Mouse (Mus musculus) mature B cell (primary cell): Measurements from ENCODE around the gene Cdc42ep2.

Experiments
- in situ Hi-C: fragments of 300-500 bp; cut with MboI; formaldehyde crosslinking; loops from 2 replicates; pipeline ENCODE4 v1.14.3; 2019

The Cdc42ep2 gene

GRCm38 (mm10) chr19:5942581-5942980, 18.0 kb upstream of the Cdc42ep2 start:
- in situ Hi-C loops: no loop called here

- in situ Hi-C loops: no loop called here
Observed at GRCm38 (mm10) chr19:5940656-5941055, 16.0 kb upstream of the Cdc42ep2 start.

GRCm38 (mm10) chr19:5940173-5940572, 15.6 kb upstream of the Cdc42ep2 start:
- in situ Hi-C loops: no loop called here

GRCm38 (mm10) chr19:5939715-5940114, 15.1 kb upstream of the Cdc42ep2 start:
- in situ Hi-C loops: no loop called here

- in situ Hi-C loops: no loop called here
Observed at GRCm38 (mm10) chr19:5938516-5938915, 13.9 kb upstream of the Cdc42ep2 start.

GRCm38 (mm10) chr19:5937836-5938406, 13.3 kb upstream of the Cdc42ep2 start:
- in situ Hi-C loops: no loop called here

- in situ Hi-C loops: no loop called here
Observed at GRCm38 (mm10) chr19:5937095-5937835, 12.6 kb upstream of the Cdc42ep2 start.

- in situ Hi-C loops: no loop called here
Observed at GRCm38 (mm10) chr19:5935691-5936090, 11.1 kb upstream of the Cdc42ep2 start.

GRCm38 (mm10) chr19:5935266-5935665, 10.7 kb upstream of the Cdc42ep2 start:
- in situ Hi-C loops: no loop called here

- in situ Hi-C loops: no loop called here
Observed at GRCm38 (mm10) chr19:5929634-5930596, 5.3 kb upstream of the Cdc42ep2 start.

GRCm38 (mm10) chr19:5928546-5928945, 3.9 kb upstream of the Cdc42ep2 start:
- in situ Hi-C loops: no loop called here

GRCm38 (mm10) chr19:5928104-5928503, 3.5 kb upstream of the Cdc42ep2 start:
- in situ Hi-C loops: no loop called here

- in situ Hi-C loops: no loop called here
Observed at GRCm38 (mm10) chr19:5927532-5927931, 2.9 kb upstream of the Cdc42ep2 start.

- in situ Hi-C loops: no loop called here
Observed at GRCm38 (mm10) chr19:5927026-5927425, 2.4 kb upstream of the Cdc42ep2 start.

- in situ Hi-C loops: no loop called here
Observed at GRCm38 (mm10) chr19:5925311-5925855, 767 bp upstream of the Cdc42ep2 start.

GRCm38 (mm10) chr19:5923990-5924712, 465 bp downstream of the Cdc42ep2 start:
- in situ Hi-C loops: no loop called here

GRCm38 (mm10) chr19:5922963-5923362, 1.7 kb downstream of the Cdc42ep2 start:
- in situ Hi-C loops: no loop called here

- in situ Hi-C loops: no loop called here
Observed at GRCm38 (mm10) chr19:5922119-5922942, 2.3 kb downstream of the Cdc42ep2 start.

GRCm38 (mm10) chr19:5921715-5922114, 2.9 kb downstream of the Cdc42ep2 start:
- in situ Hi-C loops: no loop called here

GRCm38 (mm10) chr19:5913007-5913719, 11.5 kb downstream of the Cdc42ep2 start, which contains the start of gene Dpf2:
Gene Dpf2, minus strand, starts transcription at chr19:5913010.
- in situ Hi-C loops: no loop called here
